In genomic region chr1:172650519-172651287, GRCm38 (mm10) we compare ENCODE assay signal across 9 mouse cellular contexts. TPM values are rescaled to one million over a fixed set of nuclear protein-coding genes. Genes with fewer than 3 reads are reported as not detected.
A peak's percentile ranks its signal among the peaks of the same experiment; 100 is the strongest.
DNase-seq lines count a peak whose midpoint lies in the region; ATAC-seq and TF ChIP-seq lines count a peak whose summit lies in the region.
"Had no signal": no experiment of that assay in that cellular context is flagged by ENCODE, and none has a peak within 500 bp of the region (broad histone marks: within the 10 kb centered on the region; RNA-seq: fewer than 3 reads in every experiment).

No protein-coding gene starts in this region.

- no peak for TF ChIP-seq POLR2A in spleen, adult 2 months (IDR thresholded peaks at IDR 0.05; ENCODE audit: low read depth, low read length)

- intact Hi-C loops in gastrocnemius, postnatal 14 days (cut with DNase I; ENCODE audit: low total_unique reads), result no loop called here

- TF ChIP-seq CTCF in spleen, adult 2 months (IDR thresholded peaks at IDR 0.05; ENCODE audit: extremely low read depth, insufficient read depth, insufficient read length, insufficient replicate concordance), result peak; percentile 6; the same call in 1 of the 2 replicates

- ATAC-seq in embryonic facial prominence, embryonic 11.5 days (replicated peaks; ENCODE audit: insufficient number of reproducible peaks, low FRiP score, low TSS enrichment, low read depth), result no peak

- no peaks in the 10 kb centered on the region for H3K27me3 ChIP-seq in spleen, adult 2 months (ENCODE audit: control insufficient read depth, insufficient read depth, low read length)
- H3K27me3 ChIP-seq in embryonic facial prominence, embryonic 11.5 days (ENCODE audit: control insufficient read depth, insufficient read depth, low read length), result no peaks in the 10 kb centered on the region

- H3K36me3 ChIP-seq in spleen, adult 2 months (ENCODE audit: control insufficient read depth, insufficient read depth, low read length), result no peaks in the 10 kb centered on the region
- H3K36me3 ChIP-seq in embryonic facial prominence, embryonic 11.5 days (replicated peaks; ENCODE audit: control insufficient read depth, insufficient read depth, low read depth, low read length), result no peaks in the 10 kb centered on the region

- no peaks in the 10 kb centered on the region for H3K9me3 ChIP-seq in embryonic facial prominence, embryonic 11.5 days (replicated peaks; ENCODE audit: control insufficient read depth, low read length)

- no peak overlapping the region for H3K4me3 ChIP-seq in spleen, adult 2 months (ENCODE audit: extremely low read depth, insufficient read depth, insufficient read length)
- no peak overlapping the region for H3K4me3 ChIP-seq in embryonic facial prominence, embryonic 11.5 days (ENCODE audit: low read depth, low read length)

- DNase-seq in gastrocnemius, adult 18-20 months (ENCODE audit: low spot score), result peak; percentile 54
- DNase-seq in gastrocnemius, postnatal 14 days, result no peak
- DNase-seq in spleen, adult 2 months (ENCODE audit: low read depth in 1 of 2, low spot score in 2 of 2), result peak in 1 of 2 experiments; percentile 16
- DNase-seq in spleen, adult 12 weeks (ENCODE audit: low spot score), result no peak
- DNase-seq in embryonic facial prominence, embryonic 11.5 days (ENCODE audit: low spot score), result peak; percentile 61
- DNase-seq in lung, postnatal 10 days, result peak; percentile 41
- DNase-seq in urinary bladder, postnatal 36 days (ENCODE audit: low spot score in 2 of 2), result no peak
- DNase-seq in layer of hippocampus, adult 9-11 months, result no peak

- H3K9ac ChIP-seq in embryonic facial prominence, embryonic 11.5 days (replicated peaks; ENCODE audit: low read length), result no peak overlapping the region

- H3K4me1 ChIP-seq in spleen, adult 2 months (ENCODE audit: control insufficient read depth, insufficient read depth, insufficient read length), result no peaks in the 10 kb centered on the region
- no peaks in the 10 kb centered on the region for H3K4me1 ChIP-seq in embryonic facial prominence, embryonic 11.5 days (ENCODE audit: control insufficient read depth, insufficient read depth, low read length)

- WGBS in spleen, adult 2 months, result 71% methylated on average over 8 of the region's 8 CpGs
- 62% methylated on average over 8 of the region's 8 CpGs for WGBS in embryonic facial prominence, embryonic 11.5 days

- no peak overlapping the region for H3K4me2 ChIP-seq in embryonic facial prominence, embryonic 11.5 days (ENCODE audit: low read depth, low read length)

- no peak overlapping the region for H3K27ac ChIP-seq in spleen, adult 2 months (ENCODE audit: insufficient read depth, low read length)
- no peak overlapping the region for H3K27ac ChIP-seq in embryonic facial prominence, embryonic 11.5 days (replicated peaks; ENCODE audit: low read depth, low read length)

RNA-seq across cellular contexts. Expression of gene Dusp23, which starts 17.9 kb away (rescaled TPM):
- total RNA-seq in gastrocnemius, adult 18-20 months (2021), result 10 to 100 TPM; 29.9 to 35.1 TPM
- 10 to 100 TPM; 17.4 to 18.4 TPM for total RNA-seq in gastrocnemius, postnatal 14 days (2021)
- 10.4 and 11.4 TPM in 2 replicates for polyA plus RNA-seq in spleen, adult 2 months (2012; rRNA removed)
- polyA plus RNA-seq in embryonic facial prominence, embryonic 11.5 days (2014; fragmentation: Nextera tagmentation; extraction: Ambion mirVana), result 9.7 and 10.1 TPM in 2 replicates

RNA-seq across cellular contexts. Expression of gene Crp, which starts 47.2 kb away (rescaled TPM):
- total RNA-seq in gastrocnemius, adult 18-20 months (2021), result not detected
- total RNA-seq in gastrocnemius, postnatal 14 days (2021), result not detected
- 0.07 TPM in 1 of 2 replicates, not detected in the other for polyA plus RNA-seq in spleen, adult 2 months (2012; rRNA removed)
- polyA plus RNA-seq in embryonic facial prominence, embryonic 11.5 days (2014; fragmentation: Nextera tagmentation; extraction: Ambion mirVana), result 0.17 TPM in 1 of 2 replicates, not detected in the other
- total RNA-seq: heart, postnatal 36 days had no signal

RNA-seq across cellular contexts. Expression of gene Fcrl6, which starts 48.4 kb away (rescaled TPM):
- total RNA-seq in gastrocnemius, adult 18-20 months (2021), result not detected
- total RNA-seq in gastrocnemius, postnatal 14 days (2021), result not detected
- polyA plus RNA-seq in spleen, adult 2 months (2012; rRNA removed), result 0.06 TPM in 1 of 2 replicates, not detected in the other
- 0.11 and 0.24 TPM in 2 replicates for polyA plus RNA-seq in embryonic facial prominence, embryonic 11.5 days (2014; fragmentation: Nextera tagmentation; extraction: Ambion mirVana)
- total RNA-seq: heart, postnatal 36 days had no signal

Comparison
In these comparisons a context has a peak if more than half of its experiments do, and no peak if none do; other contexts are left out.
1. DNase-seq: peak in gastrocnemius, adult 18-20 months (single experiment), embryonic facial prominence, embryonic 11.5 days (single experiment) and lung, postnatal 10 days (single experiment); none in gastrocnemius, postnatal 14 days (single experiment), spleen, adult 12 weeks (single experiment), urinary bladder, postnatal 36 days (0 of 2) and layer of hippocampus, adult 9-11 months (single experiment).